Mouse (Mus musculus) cortical plate, adult 2 months (tissue): Measurements from ENCODE around the gene Ppa2.

Experiments used
- CTCF ChIP-seq: fragments of 200-500 bp; IDR thresholded peaks from 2 replicates; pipeline ENCODE4 v1.5.1; 2011; ENCODE audit warnings: mild to moderate bottlenecking, control low read depth, low read length; ENCODE audit not compliant: insufficient read depth; ENCODE audit errors: extremely low read depth
- POLR2A ChIP-seq: fragments of 200-500 bp; IDR thresholded peaks from 2 replicates; pipeline ENCODE4 v1.6.1; 2011; ENCODE audit warnings: mild to moderate bottlenecking, low read length, control low read depth; ENCODE audit not compliant: insufficient read depth; ENCODE audit errors: extremely low read depth

DNA sequence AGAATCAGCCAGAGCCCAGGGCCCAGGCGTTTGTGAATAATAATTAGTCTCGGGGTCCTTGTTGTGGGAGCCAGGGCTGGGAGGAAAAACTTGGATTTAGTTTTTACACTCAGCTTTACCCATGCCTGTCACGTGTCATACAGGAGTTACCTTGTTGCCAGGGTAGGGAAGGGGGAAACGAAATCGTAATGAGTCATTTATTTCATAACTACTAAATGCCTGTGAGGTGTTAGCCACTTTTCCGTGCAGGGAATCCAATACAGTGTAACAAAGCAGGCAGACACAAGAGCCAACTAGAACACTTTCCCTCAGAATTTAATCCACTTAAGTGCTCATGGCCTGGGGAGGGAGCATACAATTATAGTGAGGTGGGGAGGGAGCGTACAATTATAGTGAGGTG lies 9.9 kb downstream of the Ppa2 start:
- TF ChIP-seq CTCF (no peak), POLR2A (no peak)
